Mouse (Mus musculus) small intestine, adult 2 months (tissue): ENCODE results near the gene Rabggtb.

Experiments used
- CTCF ChIP-seq: fragments of 200-500 bp; IDR thresholded peaks from 2 replicates; pipeline ENCODE4 v1.5.1; 2012; ENCODE audit warnings: low read depth, mild to moderate bottlenecking, control low read depth, inconsistent platforms, low read length, moderate library complexity, mixed read lengths; ENCODE audit not compliant: insufficient replicate concordance, insufficient read length; ENCODE audit errors: extremely low read depth
- POLR2A ChIP-seq: fragments of 200-500 bp; IDR thresholded peaks from 2 replicates; pipeline ENCODE4 v1.6.1; 2012; ENCODE audit warnings: low read depth, mild to moderate bottlenecking, control low read depth, inconsistent platforms, low read length, moderate library complexity

- TF ChIP-seq POLR2A (no peak), CTCF (no peak)
These were observed 30.3 kb upstream of the Rabggtb start for GRCm38 (mm10) chr3:153943003-153943640.
